Mouse (Mus musculus) ES-E14 (cell line): ENCODE results near the gene Grm4. TPM values are rescaled to one million over a fixed set of nuclear protein-coding genes. Genes with fewer than 3 reads are reported as not detected.
A peak's percentile ranks its signal among the peaks of the same experiment; 100 is the strongest.

Source experiments
- DNase-seq: peaks from one replicate; pipeline ENCODE4 v3.0.0-alpha.2; 2013; ENCODE audit warnings: low read depth, low spot score
- H3K27ac ChIP-seq: 2 replicates; pipeline ENCODE4 v1.5.1; 2012; ENCODE audit warnings: low read depth, mild to moderate bottlenecking, low read length, moderate library complexity, mixed read lengths; ENCODE audit not compliant: poor library complexity, insufficient read depth, severe bottlenecking
- H3K36me3 ChIP-seq: 2 replicates; pipeline ENCODE4 v1.6.1; 2012; ENCODE audit warnings: mild to moderate bottlenecking, low read length, moderate library complexity, mixed read lengths; ENCODE audit not compliant: control insufficient read depth, poor library complexity, insufficient read depth, severe bottlenecking
- H3K4me1 ChIP-seq, 2 experiments: fragments of 150-350 bp in 1 of 2; sonication (generic) in 1 of 2; 2 replicates each; pipeline ENCODE4 v1.6.1; 2012; ENCODE audit warnings: low read length in 2 of 2, mild to moderate bottlenecking in 1 of 2, mixed read lengths in 1 of 2; ENCODE audit not compliant: control insufficient read depth in 2 of 2, insufficient read depth in 2 of 2, poor library complexity in 1 of 2
- H3K4me3 ChIP-seq, 2 experiments: fragments of 150-350 bp in 1 of 2; sonication (generic) in 1 of 2; 2 replicates each; pipeline ENCODE4 v1.5.1; 2012; ENCODE audit warnings: low read length in 2 of 2, low read depth in 1 of 2, mild to moderate bottlenecking in 1 of 2, mixed read lengths in 1 of 2; ENCODE audit not compliant: insufficient read depth in 1 of 2, poor library complexity in 1 of 2, severe bottlenecking in 1 of 2
- H3K9ac ChIP-seq: 2 replicates; pipeline ENCODE4 v1.6.1; 2012; ENCODE audit warnings: low read depth, mild to moderate bottlenecking, low read length, mixed read lengths; ENCODE audit not compliant: poor library complexity, insufficient read depth, severe bottlenecking
- H3K9me3 ChIP-seq: fragments of 150-350 bp; sonication (generic); 2 replicates; pipeline ENCODE4 v1.6.1; 2012; ENCODE audit warnings: low read depth, mild to moderate bottlenecking, low read length; ENCODE audit not compliant: control insufficient read depth, insufficient read depth
- CHD2 ChIP-seq: IDR thresholded peaks from 2 replicates; pipeline ENCODE4 v1.6.1; 2014; ENCODE audit warnings: mild to moderate bottlenecking, low read depth, low read length, inconsistent platforms
- HCFC1 ChIP-seq: IDR thresholded peaks from 2 replicates; pipeline ENCODE4 v1.6.1; 2012; ENCODE audit warnings: low read length, inconsistent platforms, borderline replicate concordance; ENCODE audit not compliant: insufficient read depth
- MAFK ChIP-seq: IDR thresholded peaks from 2 replicates; pipeline ENCODE4 v1.6.1; 2014; ENCODE audit warnings: mild to moderate bottlenecking, low read depth, low read length, inconsistent platforms; ENCODE audit not compliant: insufficient read depth
- ZC3H11A ChIP-seq: IDR thresholded peaks from 2 replicates; pipeline ENCODE4 v1.6.1; 2012; ENCODE audit warnings: low read depth, mild to moderate bottlenecking, inconsistent platforms, low read length, borderline replicate concordance
- ZNF384 ChIP-seq: IDR thresholded peaks from 2 replicates; pipeline ENCODE4 v1.6.1; 2012; ENCODE audit warnings: low read depth, low read length, inconsistent platforms
- in situ Hi-C, 2 experiments: fragments of 600-800 bp; cut with MboI; formaldehyde crosslinking; loops; one replicate each; pipeline ENCODE4 v1.15.1; 2025; ENCODE audit warnings: low sequenced_read_pairs in 2 of 2, inconsistent platforms in 1 of 2; ENCODE audit not compliant: unreplicated experiment in 2 of 2
- total RNA-seq: library from RNA; depleted of rRNA; stranded (reverse); fragments of 300-350 nt; gene quantifications from 2 replicates; pipeline ENCODE4 v1.2.3, GENCODE M21; 2012

The Grm4 gene
- total RNA-seq, 1 experiment, result 0.49 TPM

DNA sequence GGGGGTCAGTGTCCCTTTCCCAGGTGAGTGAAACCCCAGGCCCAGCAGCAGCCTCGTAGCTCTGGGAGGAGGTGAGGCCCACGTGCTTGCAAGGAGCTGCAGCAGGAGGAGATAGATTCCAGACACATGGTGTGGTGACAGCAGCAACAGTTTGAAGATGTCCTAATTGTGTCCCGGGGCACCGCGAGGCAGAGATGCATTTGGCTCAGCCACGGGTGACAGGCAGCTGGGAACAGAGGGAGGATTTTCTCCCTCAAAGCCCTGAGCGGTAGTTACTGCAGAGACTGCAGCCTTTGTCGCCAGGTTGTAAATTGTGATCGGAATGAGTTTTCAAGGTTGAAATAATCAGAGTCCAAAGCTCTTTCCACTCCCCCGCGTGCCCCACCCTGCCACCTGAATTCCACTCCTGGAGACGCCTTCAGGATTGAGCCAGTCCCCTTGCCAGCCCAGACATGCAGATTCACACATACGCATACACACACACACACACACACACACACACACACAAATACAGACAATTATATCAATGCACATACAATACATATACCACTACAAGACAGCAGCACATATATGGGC lies 78.6 kb downstream of the Grm4 start:
- no peak for DNase-seq
- Histone ChIP-seq H3K4me3 (no peak overlapping the region), H3K4me1 (peaks cover 0 to 20% of the 10 kb centered on the region in 2 experiments; a peak in 2 of 4 replicates), H3K9ac (no peak overlapping the region), H3K9me3 (no peaks in the 10 kb centered on the region), H3K27ac (no peak overlapping the region), H3K36me3 (no peaks in the 10 kb centered on the region)
- no peak for TF ChIP-seq MAFK
- in situ Hi-C loops, result no loop called here

DNA sequence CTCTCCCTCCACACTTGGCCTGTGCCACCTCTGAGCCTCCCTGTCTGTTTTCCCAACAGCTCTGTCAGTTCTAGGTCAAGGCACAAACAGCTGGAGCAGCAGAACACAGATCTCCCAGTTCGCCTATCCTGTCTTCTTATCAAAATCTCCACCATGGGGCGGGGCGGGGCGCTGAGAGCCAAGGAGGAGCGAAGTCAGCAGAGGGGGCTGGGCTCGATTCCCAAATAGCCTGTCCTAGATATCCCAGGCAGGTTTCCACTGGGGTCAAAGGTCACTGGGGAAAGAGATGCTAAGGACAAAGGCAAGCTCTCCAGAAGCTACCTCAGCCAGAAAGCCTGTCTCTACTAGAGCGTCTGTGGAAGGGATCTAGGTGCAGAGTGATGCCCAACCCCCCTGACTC lies 79.4 kb downstream of the Grm4 start:
- TF ChIP-seq MAFK, result no peak
- in situ Hi-C loops, result no loop called here
- peaks cover 0 to 20% of the 10 kb centered on the region in 2 experiments; a peak in 2 of 4 replicates for H3K4me1 ChIP-seq

DNA sequence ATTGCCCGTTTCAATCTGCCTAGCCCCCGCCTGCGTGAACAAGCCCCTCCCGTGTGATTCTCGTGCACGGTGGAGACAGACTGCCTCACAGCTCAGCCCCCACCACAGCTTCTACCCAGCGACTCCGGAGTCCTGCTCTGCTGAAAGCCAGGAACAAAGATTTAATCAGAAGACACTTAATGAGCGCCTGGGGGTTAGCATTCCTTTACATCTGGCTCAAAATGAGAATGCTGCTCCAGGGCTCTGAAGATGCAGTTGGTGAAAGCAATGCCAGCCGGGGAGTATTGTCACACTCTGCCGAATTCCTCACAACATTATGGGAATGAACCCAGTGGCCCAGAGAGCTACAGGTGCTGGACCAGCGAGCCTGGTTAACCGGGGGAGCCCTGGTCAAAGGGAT lies 85.4 kb downstream of the Grm4 start:
- H3K9ac ChIP-seq, result no peak overlapping the region
- H3K36me3 ChIP-seq, result no peaks in the 10 kb centered on the region
- no peak for DNase-seq
- H3K4me1 ChIP-seq, result peaks cover 2 to 11% of the 10 kb centered on the region in 2 experiments; a peak in 1 of 4 replicates
- 0 out of 4 replicates have a peak overlapping the region, but pooled peaks of 1 of the 2 experiments have one; percentile 9 for H3K4me3 ChIP-seq
- H3K27ac ChIP-seq, result no peak overlapping the region
- in situ Hi-C loops, result no loop called here
- no peaks in the 10 kb centered on the region for H3K9me3 ChIP-seq
- no peak for TF ChIP-seq ZNF384

More for the DNA sequence above, 79.4 kb downstream of the Grm4 start:
- no peaks in the 10 kb centered on the region for H3K9me3 ChIP-seq
- H3K27ac ChIP-seq, result no peak overlapping the region
- H3K36me3 ChIP-seq, result no peaks in the 10 kb centered on the region
- no peak for DNase-seq
- H3K4me3 ChIP-seq, result no peak overlapping the region
- H3K9ac ChIP-seq, result no peak overlapping the region

DNA sequence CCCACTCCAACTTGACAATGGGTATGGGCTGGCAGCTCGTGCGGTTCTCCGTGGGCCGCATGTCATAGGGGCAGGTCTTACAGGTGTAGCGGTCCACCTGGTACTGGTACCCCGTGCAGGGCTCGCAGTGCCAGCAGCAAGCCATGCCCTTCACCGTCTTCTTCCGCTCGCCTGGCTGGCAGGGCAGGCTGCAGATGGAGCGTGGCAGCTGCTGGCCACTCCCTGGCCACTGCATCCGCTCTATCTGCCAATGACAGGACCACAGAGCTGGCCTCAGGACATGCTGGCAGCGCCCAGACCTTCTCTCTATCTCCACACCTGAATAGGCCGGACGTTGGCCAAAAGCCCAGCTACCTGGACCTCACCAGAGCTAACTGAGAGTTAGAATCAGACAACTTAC lies 86.0 kb downstream of the Grm4 start:
- TF ChIP-seq MAFK (no peak), ZC3H11A (no peak), ZNF384 (no peak), HCFC1 (no peak), CHD2 (no peak)
- H3K4me3 ChIP-seq, result peak overlapping the region in 1 of 2 experiments; percentile 2; a peak in 1 of 4 replicates
- H3K36me3 ChIP-seq, result no peaks in the 10 kb centered on the region
- no peak overlapping the region for H3K9ac ChIP-seq
- no peak for DNase-seq
- no peak overlapping the region; the same call in 1 of the 2 replicates for H3K27ac ChIP-seq
- H3K4me1 ChIP-seq, result peaks cover 2 to 12% of the 10 kb centered on the region in 2 experiments; a peak in 1 of 4 replicates
- H3K9me3 ChIP-seq, result no peaks in the 10 kb centered on the region
- in situ Hi-C loops, result no loop called here

DNA sequence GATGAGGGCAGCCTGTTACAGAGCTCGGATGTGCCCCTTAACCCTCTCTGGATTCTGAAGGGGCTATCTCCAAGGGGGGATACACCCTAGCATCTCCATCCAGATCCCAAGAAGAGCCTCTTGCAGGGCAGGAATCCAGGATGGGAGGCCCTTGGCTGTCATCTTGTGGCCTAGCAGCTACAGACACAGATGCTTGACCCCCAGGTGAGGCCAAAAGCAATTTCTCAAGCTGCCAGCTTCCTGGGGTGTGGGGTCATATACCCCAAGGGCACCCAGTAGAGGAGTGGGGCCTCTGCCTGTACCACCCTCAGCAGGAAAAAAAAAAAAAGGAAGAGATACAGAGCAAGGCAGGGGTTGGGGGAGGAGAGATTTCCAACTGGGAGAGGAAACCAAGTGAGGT lies 87.1 kb downstream of the Grm4 start:
- no peaks in the 10 kb centered on the region for H3K36me3 ChIP-seq
- DNase-seq, result no peak
- TF ChIP-seq HCFC1 (no peak), MAFK (no peak), CHD2 (no peak), ZNF384 (no peak), ZC3H11A (no peak)
- no peak overlapping the region for H3K9ac ChIP-seq
- in situ Hi-C loops, result no loop called here
- peaks cover 2 to 15% of the 10 kb centered on the region in 2 experiments; a peak in 1 of 4 replicates for H3K4me1 ChIP-seq
- H3K4me3 ChIP-seq, result no peak overlapping the region
- H3K27ac ChIP-seq, result no peak overlapping the region
- no peaks in the 10 kb centered on the region for H3K9me3 ChIP-seq
